Mouse (Mus musculus) spleen, adult 2 months (tissue): ENCODE measurements at regions not wholly inside any gene's neighbourhood (a gene's known extent, or its start where the extent isn't known, plus 50 kb on each side); places are given as distances from the start of the nearest gene placed in this dataset.

ENCODE experiments used
- CTCF ChIP-seq: fragments of 200-500 bp; IDR thresholded peaks from 2 replicates; pipeline ENCODE4 v1.5.1; 2011; ENCODE audit warnings: mild to moderate bottlenecking, inconsistent platforms; ENCODE audit not compliant: insufficient read depth, insufficient read length, insufficient replicate concordance; ENCODE audit errors: extremely low read depth
- POLR2A ChIP-seq: fragments of 200-500 bp; IDR thresholded peaks from 2 replicates; pipeline ENCODE4 v1.6.1; 2011; ENCODE audit warnings: low read depth, low read length, inconsistent platforms

DNA sequence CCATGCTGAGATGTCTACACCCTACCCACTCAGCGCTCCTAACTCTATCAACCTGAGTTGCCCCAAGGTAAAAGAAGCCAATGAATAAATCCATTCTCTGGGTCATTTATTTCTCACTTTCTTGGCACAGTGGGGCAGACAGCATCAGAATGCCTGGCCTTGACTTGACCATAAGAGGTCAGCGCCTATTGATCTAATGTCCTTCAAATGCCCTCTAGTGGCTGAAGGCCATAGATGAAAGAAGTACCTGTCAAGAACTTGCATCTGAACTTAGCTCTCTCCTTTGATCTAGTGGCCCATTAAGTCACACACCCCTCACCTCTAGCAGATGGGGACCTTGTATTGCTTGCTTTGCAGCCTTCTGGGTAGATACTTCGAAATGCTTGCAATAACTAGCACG is 159.5 kb upstream of the Smarca2 start:
- TF ChIP-seq CTCF, result no peak
- TF ChIP-seq POLR2A, result no peak
